Mouse (Mus musculus) myocyte (in vitro differentiated cells): ENCODE data around the gene Fgf18. TPM values are rescaled to one million over a fixed set of nuclear protein-coding genes. Genes with fewer than 3 reads are reported as not detected.

Experiments
- H3K27me3 ChIP-seq: one replicate; pipeline ENCODE4 v1.6.1; 2011; ENCODE audit not compliant: control insufficient read depth, insufficient read depth, insufficient read length
- H3K36me3 ChIP-seq: one replicate; pipeline ENCODE4 v1.6.1; 2011; ENCODE audit not compliant: control insufficient read depth, insufficient read depth
- H3K4me2 ChIP-seq: one replicate; pipeline ENCODE4 v1.6.1; 2011; ENCODE audit warnings: low read depth, control low read depth
- H3K4me3 ChIP-seq: one replicate; pipeline ENCODE4 v1.5.1; 2011; ENCODE audit warnings: mild to moderate bottlenecking, control low read depth, moderate library complexity
- H3K79me2 ChIP-seq: one replicate; pipeline ENCODE4 v1.6.1; 2011; ENCODE audit not compliant: control insufficient read depth, insufficient read depth
- H3ac ChIP-seq: one replicate; pipeline ENCODE4 v1.6.1; 2011; ENCODE audit not compliant: control insufficient read depth, insufficient read length
- CEBPB ChIP-seq: IDR thresholded peaks from 2 replicates; pipeline ENCODE4 v1.6.1; 2011; ENCODE audit warnings: mild to moderate bottlenecking, moderate library complexity; ENCODE audit not compliant: poor library complexity, insufficient read depth, severe bottlenecking
- E2F4 ChIP-seq: IDR thresholded peaks from one replicate; pipeline ENCODE4 v1.6.1; 2011; ENCODE audit warnings: mild to moderate bottlenecking, control low read depth, moderate library complexity; ENCODE audit not compliant: insufficient read depth
- MAX ChIP-seq: IDR thresholded peaks from one replicate; pipeline ENCODE4 v1.6.1; 2011; ENCODE audit warnings: low read depth, mild to moderate bottlenecking, control low read depth
- MYOD1 ChIP-seq, 3 experiments: IDR thresholded peaks; one replicate each; pipeline ENCODE4 v1.6.1; 2011; ENCODE audit warnings: control low read depth in 2 of 3, low read depth in 2 of 3, mild to moderate bottlenecking in 2 of 3, moderate library complexity in 1 of 3; ENCODE audit not compliant: insufficient read length in 2 of 3, control insufficient read depth in 1 of 3
- MYOG ChIP-seq, 3 experiments: IDR thresholded peaks; one replicate each; pipeline ENCODE4 v1.6.1; 2011; ENCODE audit warnings: control low read depth in 2 of 3, low read depth in 2 of 3, mild to moderate bottlenecking in 2 of 3; ENCODE audit not compliant: insufficient read length in 2 of 3, control insufficient read depth in 1 of 3, insufficient read depth in 1 of 3
- POLR2A ChIP-seq: IDR thresholded peaks from one replicate; pipeline ENCODE4 v1.6.1; 2011; ENCODE audit warnings: low read depth, mild to moderate bottlenecking, control low read depth, moderate library complexity; ENCODE audit not compliant: insufficient read length
- POLR2AphosphoS2 ChIP-seq: IDR thresholded peaks from one replicate; pipeline ENCODE4 v1.6.1; 2011; ENCODE audit warnings: low read depth, control low read depth; ENCODE audit not compliant: insufficient read length
- REST ChIP-seq: IDR thresholded peaks from one replicate; pipeline ENCODE4 v1.6.1; 2011; ENCODE audit warnings: mild to moderate bottlenecking, control low read depth, moderate library complexity; ENCODE audit not compliant: insufficient read depth, insufficient read length
- SRF ChIP-seq: IDR thresholded peaks from one replicate; pipeline ENCODE4 v1.6.1; 2011; ENCODE audit warnings: low read depth; ENCODE audit not compliant: control insufficient read depth, insufficient read length
- TCF12 ChIP-seq: IDR thresholded peaks from one replicate; pipeline ENCODE4 v1.6.1; 2011; ENCODE audit warnings: mild to moderate bottlenecking, control low read depth; ENCODE audit not compliant: poor library complexity, insufficient read depth, severe bottlenecking
- TCF3 ChIP-seq: IDR thresholded peaks from one replicate; pipeline ENCODE4 v1.6.1; 2011; ENCODE audit warnings: low read depth, control low read depth; ENCODE audit not compliant: insufficient read length
- USF1 ChIP-seq: IDR thresholded peaks from one replicate; pipeline ENCODE4 v1.6.1; 2011; ENCODE audit warnings: low read depth, mild to moderate bottlenecking, control low read depth, moderate library complexity
- polyA plus RNA-seq: library from polyadenylated mRNA; unstranded; fragments of >200 nt; fragmentation: generic; extraction: Trizol; gene quantifications from one replicate; pipeline ENCODE4 v1.2.1, GENCODE M21; 2012; ENCODE audit warnings: missing spikeins

Fgf18 gene
- polyA plus RNA-seq, 1 experiment = 0.07 TPM

DNA sequence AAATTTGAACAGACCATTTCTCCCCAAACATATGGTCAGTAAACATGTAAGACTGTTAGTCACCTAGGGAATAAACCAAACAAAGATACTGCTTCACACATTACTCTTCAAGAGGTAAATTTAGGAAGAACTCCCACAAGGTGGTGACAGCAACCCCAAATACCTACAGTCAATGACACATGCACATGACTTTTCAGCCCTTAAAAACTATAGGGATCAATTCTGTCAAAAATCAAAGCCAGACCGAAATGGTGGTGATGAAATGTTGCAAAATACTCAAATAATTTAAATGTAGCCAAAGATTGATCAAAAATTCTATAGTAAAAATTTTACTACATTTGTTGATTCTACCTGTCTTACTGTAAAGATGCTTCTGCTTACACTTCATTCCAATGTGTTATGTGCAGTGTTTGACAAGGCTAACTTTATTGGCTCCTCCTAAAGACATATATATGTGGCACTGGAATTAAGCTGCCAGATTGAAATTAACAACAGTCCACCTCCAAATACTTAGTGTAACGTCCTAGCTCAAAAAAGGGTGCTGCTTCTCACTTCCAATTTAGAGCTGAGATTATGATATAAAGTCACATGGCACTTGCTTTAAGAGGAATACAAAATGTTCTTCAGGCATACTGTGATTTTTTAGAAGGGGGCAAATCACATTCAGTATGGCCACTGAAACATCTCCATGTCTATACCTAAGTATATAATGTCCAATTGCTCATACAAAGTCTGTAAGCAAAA, 10.4 kb upstream of the Fgf18 start:
- Histone ChIP-seq H3K79me2 (peaks cover 57% of the 10 kb centered on the region), H3K27me3 (no peaks in the 10 kb centered on the region), H3ac (no peak overlapping the region), H3K36me3 (peaks cover 92% of the 10 kb centered on the region), H3K4me3 (no peak overlapping the region), H3K4me2 (no peak overlapping the region)
- no peak for TF ChIP-seq CEBPB
- TF ChIP-seq MAX = no peak
- no peak for TF ChIP-seq TCF3
- no peak for TF ChIP-seq MYOG (IDR thresholded peaks at IDR 0.05; ENCODE audit: control insufficient read depth in 1 of 3, insufficient read depth in 1 of 3, insufficient read length in 2 of 3, low read depth in 2 of 3)
- TF ChIP-seq SRF = no peak
- TF ChIP-seq POLR2AphosphoS2 = no peak
- no peak for TF ChIP-seq POLR2A
- no peak for TF ChIP-seq E2F4
- TF ChIP-seq USF1 = no peak
- no peak for TF ChIP-seq REST
- TF ChIP-seq MYOD1 (IDR thresholded peaks at IDR 0.05; ENCODE audit: control insufficient read depth in 1 of 3, insufficient read length in 2 of 3, low read depth in 2 of 3) = no peak
- no peak for TF ChIP-seq TCF12

DNA sequence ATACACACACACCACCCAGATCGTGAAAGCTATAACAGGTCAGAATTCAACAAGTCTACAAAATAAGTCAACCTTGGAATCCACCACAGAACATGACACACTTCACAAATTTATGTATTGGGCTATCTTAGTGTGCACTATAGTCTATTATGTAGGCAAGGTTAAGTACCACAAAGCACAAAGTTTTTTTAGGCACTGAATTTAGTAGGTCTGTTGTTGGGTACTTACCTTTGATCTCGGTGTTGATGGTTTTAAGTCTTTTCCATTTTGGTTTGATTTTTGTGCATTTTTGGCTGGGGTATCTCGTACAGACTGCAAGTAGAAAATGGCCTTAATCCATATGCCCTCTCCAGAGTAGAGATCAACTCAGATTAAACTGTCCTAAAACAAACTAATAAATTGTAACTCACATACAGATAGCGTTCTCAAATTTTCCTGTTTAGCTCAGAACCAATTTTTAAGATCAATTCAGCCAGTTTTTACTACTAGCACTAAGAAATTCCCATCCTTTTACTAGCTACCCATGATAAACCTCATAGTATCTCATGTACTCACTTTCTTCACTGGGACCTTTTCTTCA, 9.3 kb upstream of the Fgf18 start:
- Histone ChIP-seq H3K36me3 (peaks cover 99% of the 10 kb centered on the region), H3K27me3 (no peaks in the 10 kb centered on the region), H3K4me3 (no peak overlapping the region), H3K4me2 (no peak overlapping the region), H3ac (no peak overlapping the region), H3K79me2 (peaks cover 46% of the 10 kb centered on the region)
- TF ChIP-seq POLR2A (no peak), MAX (no peak), USF1 (no peak), POLR2AphosphoS2 (no peak), TCF12 (no peak), TCF3 (no peak), MYOG (IDR thresholded peaks at IDR 0.05; ENCODE audit: control insufficient read depth in 1 of 3, insufficient read depth in 1 of 3, insufficient read length in 2 of 3, low read depth in 2 of 3) (no peak), REST (no peak)

DNA sequence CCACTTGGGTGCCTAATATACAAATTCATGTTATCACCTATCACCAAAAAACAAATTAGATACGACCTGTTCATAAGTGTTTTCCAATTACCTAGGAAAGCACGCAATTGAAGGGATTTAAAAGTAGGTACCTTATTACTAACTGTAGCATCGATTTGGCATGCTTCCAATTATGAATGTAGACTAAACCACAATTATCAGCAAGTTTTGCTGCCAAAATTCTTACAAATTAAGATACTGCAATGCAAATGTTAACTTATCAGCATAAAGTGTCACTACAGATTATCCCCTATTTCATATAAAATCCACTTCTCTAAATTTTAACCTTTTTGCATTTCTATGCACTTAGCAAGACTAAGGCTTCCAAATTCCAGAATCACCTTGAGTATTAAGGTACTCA, 7.3 kb upstream of the Fgf18 start:
- Histone ChIP-seq H3K27me3 (no peaks in the 10 kb centered on the region), H3ac (no peak overlapping the region), H3K36me3 (peaks cover 97% of the 10 kb centered on the region), H3K79me2 (peaks cover 25% of the 10 kb centered on the region), H3K4me2 (no peak overlapping the region), H3K4me3 (no peak overlapping the region)
- TF ChIP-seq POLR2AphosphoS2 (no peak), E2F4 (no peak), MYOD1 (IDR thresholded peaks at IDR 0.05; ENCODE audit: control insufficient read depth in 1 of 3, insufficient read length in 2 of 3, low read depth in 2 of 3) (no peak), MAX (no peak), USF1 (no peak), MYOG (IDR thresholded peaks at IDR 0.05; ENCODE audit: control insufficient read depth in 1 of 3, insufficient read depth in 1 of 3, insufficient read length in 2 of 3, low read depth in 2 of 3) (no peak), POLR2A (no peak), TCF3 (no peak), CEBPB (no peak), SRF (no peak), REST (no peak)

DNA sequence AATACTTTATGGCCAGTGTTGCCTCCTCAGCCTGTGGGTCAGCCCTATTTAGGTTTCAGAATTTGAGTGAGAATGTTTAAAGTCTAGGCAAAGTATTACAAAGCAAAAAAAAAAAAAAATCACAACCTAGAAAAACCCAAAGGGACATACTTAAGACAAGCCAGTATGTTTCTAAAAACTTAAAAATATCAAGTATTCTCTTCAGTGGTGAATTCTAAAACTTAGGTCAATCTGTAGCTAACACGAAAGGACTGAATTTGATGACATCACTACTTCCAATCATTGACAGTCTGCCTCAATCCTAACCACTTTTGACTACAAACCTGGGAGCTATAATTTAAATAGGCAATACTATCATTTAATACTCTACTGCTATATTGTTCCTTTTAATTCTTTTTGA, 5.8 kb upstream of the Fgf18 start:
- H3K36me3 ChIP-seq = peaks cover 90% of the 10 kb centered on the region
- H3K27me3 ChIP-seq = no peaks in the 10 kb centered on the region
- H3K4me2 ChIP-seq = no peak overlapping the region
- H3K79me2 ChIP-seq = peaks cover 10% of the 10 kb centered on the region
- H3ac ChIP-seq = no peak overlapping the region
- no peak for TF ChIP-seq MAX
- no peak for TF ChIP-seq TCF12
- no peak for TF ChIP-seq TCF3
- no peak for TF ChIP-seq MYOD1 (IDR thresholded peaks at IDR 0.05; ENCODE audit: control insufficient read depth in 1 of 3, insufficient read length in 2 of 3, low read depth in 2 of 3)
- TF ChIP-seq REST = no peak
- no peak for TF ChIP-seq USF1
- TF ChIP-seq CEBPB = no peak
- TF ChIP-seq E2F4 = no peak
- no peak overlapping the region for H3K4me3 ChIP-seq
